Mouse (Mus musculus): ENCODE results near the gene Mrm2.

DNA sequence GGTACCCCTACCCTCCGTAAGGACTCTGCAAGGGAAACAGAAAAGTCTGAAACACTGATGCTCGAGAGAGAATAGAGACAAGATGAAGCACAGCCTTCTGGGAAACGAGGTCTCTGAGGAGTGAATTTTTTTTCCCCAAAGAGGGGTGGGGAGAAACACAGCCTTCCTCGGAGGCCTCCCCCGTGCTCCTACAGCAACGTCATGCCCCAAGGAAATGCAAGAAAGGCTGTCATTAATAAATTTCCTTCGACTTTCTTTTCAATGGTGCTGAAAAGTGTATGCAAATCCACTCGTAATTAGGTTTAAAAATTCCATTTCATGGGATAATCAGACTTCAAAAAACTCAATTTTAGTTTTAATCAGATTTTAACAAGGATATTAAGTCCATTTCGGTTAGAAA is 51.5 kb downstream of the Mrm2 start:
- TF ChIP-seq POLR2A (IDR thresholded peaks at IDR 0.05; ENCODE audit: borderline replicate concordance, low read depth, low read length) (no peak), CTCF (IDR thresholded peaks at IDR 0.05; ENCODE audit: low read depth, low read length) (no peak)

Data from bone marrow macrophage, adult 2 months (primary cell).